ENCODE assay signal across 8 mouse cellular contexts in genomic region chr1:173366701-173367355, GRCm38 (mm10). TPM values are rescaled to one million over a fixed set of nuclear protein-coding genes. Genes with fewer than 3 reads are reported as not detected.
DNase-seq lines count a peak whose midpoint lies in the region; ATAC-seq and TF ChIP-seq lines count a peak whose summit lies in the region.

No protein-coding gene starts in this region.

- H3K36me3 ChIP-seq in heart, embryonic 15.5 days = no peaks in the 10 kb centered on the region
- H3K36me3 ChIP-seq in limb, embryonic 11.5 days (ENCODE audit: control insufficient read depth, insufficient read depth, low read length) = no peaks in the 10 kb centered on the region

- no peak for ATAC-seq in heart, embryonic 15.5 days (replicated peaks; ENCODE audit: insufficient number of reproducible peaks, insufficient read depth, low FRiP score, low read depth)
- ATAC-seq in limb, embryonic 11.5 days (ENCODE audit: insufficient number of reproducible peaks, low FRiP score, low TSS enrichment, low read depth) = peak; percentile 26; the same call in 1 of the 2 replicates

- H3K27ac ChIP-seq in heart, embryonic 15.5 days = no peak overlapping the region
- H3K27ac ChIP-seq in cerebellum, adult 2 months (ENCODE audit: insufficient read depth, low read length) = peak overlapping the region; percentile 89
- no peak overlapping the region for H3K27ac ChIP-seq in limb, embryonic 11.5 days (replicated peaks; ENCODE audit: low read depth, low read length)

- WGBS in heart, embryonic 15.5 days = under 1% methylated on average over 31 of the region's 31 CpGs
- WGBS in cerebellum, adult 2 months = under 1% methylated on average over 31 of the region's 31 CpGs
- WGBS in limb, embryonic 11.5 days = under 1% methylated on average over 31 of the region's 31 CpGs

- TF ChIP-seq CTCF in cerebellum, adult 2 months (IDR thresholded peaks at IDR 0.05; ENCODE audit: borderline replicate concordance, insufficient read depth, low read depth, low read length) = no peak

- H3K4me3 ChIP-seq in heart, embryonic 15.5 days = peak overlapping the region; percentile 52
- peak overlapping the region; percentile 92 for H3K4me3 ChIP-seq in cerebellum, adult 2 months (replicated peaks; ENCODE audit: insufficient read depth, low read depth, low read length)
- H3K4me3 ChIP-seq in limb, embryonic 11.5 days (ENCODE audit: low read depth, low read length) = peak overlapping the region; percentile 52

- H3K4me2 ChIP-seq in heart, embryonic 15.5 days = peak overlapping the region; percentile 87
- H3K4me2 ChIP-seq in limb, embryonic 11.5 days (ENCODE audit: low read depth, severe bottlenecking) = peak overlapping the region; percentile 92

- H3K27me3 ChIP-seq in heart, embryonic 15.5 days = peaks cover 50% of the 10 kb centered on the region
- H3K27me3 ChIP-seq in cerebellum, adult 2 months (ENCODE audit: control insufficient read depth, insufficient read depth, low read length) = no peaks in the 10 kb centered on the region
- peaks cover 33% of the 10 kb centered on the region for H3K27me3 ChIP-seq in limb, embryonic 11.5 days (ENCODE audit: control insufficient read depth, insufficient read depth, low read length)

- intact Hi-C loops in heart, postnatal 25 days (cut with DNase I) = no loop called here

- H3K4me1 ChIP-seq in heart, embryonic 15.5 days (replicated peaks) = peaks cover 18% of the 10 kb centered on the region
- H3K4me1 ChIP-seq in cerebellum, adult 2 months (ENCODE audit: control insufficient read depth, insufficient read depth, low read length) = peaks cover 28% of the 10 kb centered on the region
- H3K4me1 ChIP-seq in limb, embryonic 11.5 days (ENCODE audit: control insufficient read depth, insufficient read depth, low read length) = peaks cover 5% of the 10 kb centered on the region

- TF ChIP-seq POLR2A in cerebellum, adult 2 months (IDR thresholded peaks at IDR 0.05; ENCODE audit: borderline replicate concordance, insufficient read depth, low read length) = peak; percentile 32; the same call in 1 of the 2 replicates

- no peaks in the 10 kb centered on the region for H3K9me3 ChIP-seq in heart, embryonic 15.5 days (replicated peaks)
- H3K9me3 ChIP-seq in limb, embryonic 11.5 days (ENCODE audit: control insufficient read depth, low read length) = no peaks in the 10 kb centered on the region

- DNase-seq in heart, postnatal 25 days (ENCODE audit: low spot score) = no peak
- peak in 1 of 2 experiments; percentile 64 for DNase-seq in cerebellum, adult 2 months
- peak; percentile 30 to 39 for DNase-seq in frontal cortex, postnatal 25 days (ENCODE audit: low spot score in 2 of 2)
- peak; percentile 23 for DNase-seq in limb, embryonic 11.5 days (ENCODE audit: low spot score)
- DNase-seq in right cerebral cortex, adult 2 months (ENCODE audit: low spot score in 2 of 2) = peak; percentile 72 to 76
- DNase-seq in adrenal gland, postnatal 4 days (ENCODE audit: low spot score in 2 of 2) = no peak
- no peak for DNase-seq in spleen, adult 18-20 months

- peak overlapping the region; percentile 42; the same call in 1 of the 2 replicates for H3K9ac ChIP-seq in heart, embryonic 15.5 days
- peak overlapping the region; percentile 34; the same call in 1 of the 2 replicates for H3K9ac ChIP-seq in limb, embryonic 11.5 days (ENCODE audit: low read length)

RNA-seq across cellular contexts. Expression of gene Cadm3, which starts 0.7 kb away (rescaled TPM):
- 0.25 and 0.52 TPM in 2 replicates for polyA plus RNA-seq in heart, embryonic 15.5 days (2015; fragmentation: Nextera tagmentation; extraction: Ambion mirVana)
- 1 to 10 TPM; 2.2 to 3.1 TPM for total RNA-seq in heart, postnatal 25 days (2021)
- polyA plus RNA-seq in cerebellum, adult 2 months (2012; rRNA removed) = 979 and 1,062 TPM in 2 replicates
- 1.1 and 1.4 TPM in 2 replicates for polyA plus RNA-seq in limb, embryonic 11.5 days (2014; fragmentation: Nextera tagmentation; extraction: Ambion mirVana)
- 10 to 100 TPM; 15.6 to 17.7 TPM for total RNA-seq in adrenal gland, postnatal 4 days (2021)

RNA-seq across cellular contexts. Expression of gene Aim2, which starts 16.1 kb away (rescaled TPM):
- polyA plus RNA-seq in heart, embryonic 15.5 days (2015; fragmentation: Nextera tagmentation; extraction: Ambion mirVana) = 1.1 and 2.7 TPM in 2 replicates
- 1 to 10 TPM; 1.2 to 1.6 TPM for total RNA-seq in heart, postnatal 25 days (2021)
- 1.3 and 2.0 TPM in 2 replicates for polyA plus RNA-seq in cerebellum, adult 2 months (2012; rRNA removed)
- 1.2 and 2.5 TPM in 2 replicates for polyA plus RNA-seq in limb, embryonic 11.5 days (2014; fragmentation: Nextera tagmentation; extraction: Ambion mirVana)
- 1 to 10 TPM; 2.3 to 2.7 TPM for total RNA-seq in adrenal gland, postnatal 4 days (2021)

RNA-seq across cellular contexts. Expression of gene Ackr1, which starts 33.3 kb away (rescaled TPM):
- 0.60 and 1.8 TPM in 2 replicates for polyA plus RNA-seq in heart, embryonic 15.5 days (2015; fragmentation: Nextera tagmentation; extraction: Ambion mirVana)
- under 1 TPM; 0.52 to 0.61 TPM for total RNA-seq in heart, postnatal 25 days (2021)
- polyA plus RNA-seq in cerebellum, adult 2 months (2012; rRNA removed) = 250 and 253 TPM in 2 replicates
- 1.5 and 1.7 TPM in 2 replicates for polyA plus RNA-seq in limb, embryonic 11.5 days (2014; fragmentation: Nextera tagmentation; extraction: Ambion mirVana)
- total RNA-seq in adrenal gland, postnatal 4 days (2021) = 1 to 10 TPM; 5.0 to 6.2 TPM

Comparison
In these comparisons a context has a peak if more than half of its experiments do, and no peak if none do; other contexts are left out.
1. DNase-seq: peak in frontal cortex, postnatal 25 days (2 of 2), limb, embryonic 11.5 days (single experiment) and right cerebral cortex, adult 2 months (2 of 2); none in heart, postnatal 25 days (single experiment), adrenal gland, postnatal 4 days (0 of 2) and spleen, adult 18-20 months (0 of 2).
2. RNA of gene Cadm3, which starts 0.7 kb away (polyA plus RNA-seq): 979 to 1,062 TPM in cerebellum, adult 2 months; 1.1 to 1.4 TPM in limb, embryonic 11.5 days and 0.25 to 0.52 TPM in heart, embryonic 15.5 days; every median in the first group is over 100 times any median in the second.
3. RNA of gene Ackr1, which starts 33.3 kb away (polyA plus RNA-seq): 250 to 253 TPM in cerebellum, adult 2 months; 1.5 to 1.7 TPM in limb, embryonic 11.5 days and 0.60 to 1.8 TPM in heart, embryonic 15.5 days; every median in the first group is over 10 times any median in the second.
4. Peak in every context shown above with its lines, with median percentiles within 50 percentile points of each other: H3K4me3 ChIP-seq.